Mouse (Mus musculus) T-cell, adult 2 months (primary cell): Measurements from ENCODE around the gene Acap2.

Source experiments
- DNase-seq: peaks from one replicate; pipeline ENCODE4 v3.0.0; 2022; ENCODE audit warnings: low spot score

Acap2 gene

DNA sequence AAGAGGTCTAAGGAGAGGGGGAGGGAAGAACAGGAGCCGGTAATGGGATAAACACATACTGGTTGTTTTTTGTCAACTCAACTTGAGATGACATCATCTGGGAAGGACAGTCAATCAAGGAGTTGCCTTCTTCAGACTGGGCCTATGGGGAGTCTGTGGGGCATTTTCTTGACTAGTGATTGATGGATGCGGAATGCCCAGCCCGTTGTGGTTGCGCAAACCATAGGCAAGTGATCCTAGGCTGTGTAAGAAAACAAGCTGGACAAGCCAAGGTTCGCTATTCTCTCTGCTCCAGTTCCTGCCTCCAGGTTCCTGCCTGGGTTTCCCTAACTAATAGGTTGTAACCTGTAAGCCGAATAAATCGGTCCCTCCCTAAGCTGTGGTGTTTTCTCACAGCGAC, 4.1 kb upstream of the Acap2 start:
- no peak for DNase-seq

DNA sequence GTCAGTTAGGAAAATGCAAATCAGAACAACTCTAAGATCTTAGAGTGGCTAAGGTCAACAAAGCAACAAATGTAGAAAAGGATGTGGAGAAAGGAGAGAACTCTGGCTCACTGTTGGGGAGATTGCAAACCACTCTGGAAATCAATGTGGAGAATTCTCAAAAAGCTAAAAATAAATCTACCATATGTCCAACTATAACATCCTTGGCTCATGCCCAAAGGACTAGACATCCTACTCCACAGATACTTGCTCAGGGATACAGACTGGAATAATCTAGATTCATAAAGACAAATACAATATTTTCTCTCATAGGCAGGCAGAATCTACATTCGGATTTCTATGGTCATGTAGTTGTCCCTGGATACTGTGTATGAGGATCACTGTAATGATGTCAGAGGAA, 3.2 kb upstream of the Acap2 start:
- no peak for DNase-seq

DNA sequence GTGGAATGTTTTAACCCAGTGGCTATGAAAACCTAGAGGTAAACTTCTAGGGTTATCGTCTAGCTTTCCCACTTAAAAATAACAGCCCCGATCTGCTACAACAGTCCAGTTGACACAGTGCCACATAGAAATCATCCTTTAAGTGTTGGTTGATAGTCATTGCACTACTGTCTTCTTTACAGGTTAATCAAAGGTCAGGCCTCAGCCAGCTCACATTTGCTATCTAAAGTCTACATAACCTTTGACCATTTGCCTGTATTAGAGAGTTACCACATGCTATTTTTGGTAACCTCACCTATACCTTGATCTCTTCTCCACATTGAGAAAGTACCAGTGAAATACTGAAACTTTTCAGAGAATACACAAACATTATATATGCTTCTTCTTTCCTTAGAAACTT, 659 bp upstream of the Acap2 start:
- no peak for DNase-seq

DNA sequence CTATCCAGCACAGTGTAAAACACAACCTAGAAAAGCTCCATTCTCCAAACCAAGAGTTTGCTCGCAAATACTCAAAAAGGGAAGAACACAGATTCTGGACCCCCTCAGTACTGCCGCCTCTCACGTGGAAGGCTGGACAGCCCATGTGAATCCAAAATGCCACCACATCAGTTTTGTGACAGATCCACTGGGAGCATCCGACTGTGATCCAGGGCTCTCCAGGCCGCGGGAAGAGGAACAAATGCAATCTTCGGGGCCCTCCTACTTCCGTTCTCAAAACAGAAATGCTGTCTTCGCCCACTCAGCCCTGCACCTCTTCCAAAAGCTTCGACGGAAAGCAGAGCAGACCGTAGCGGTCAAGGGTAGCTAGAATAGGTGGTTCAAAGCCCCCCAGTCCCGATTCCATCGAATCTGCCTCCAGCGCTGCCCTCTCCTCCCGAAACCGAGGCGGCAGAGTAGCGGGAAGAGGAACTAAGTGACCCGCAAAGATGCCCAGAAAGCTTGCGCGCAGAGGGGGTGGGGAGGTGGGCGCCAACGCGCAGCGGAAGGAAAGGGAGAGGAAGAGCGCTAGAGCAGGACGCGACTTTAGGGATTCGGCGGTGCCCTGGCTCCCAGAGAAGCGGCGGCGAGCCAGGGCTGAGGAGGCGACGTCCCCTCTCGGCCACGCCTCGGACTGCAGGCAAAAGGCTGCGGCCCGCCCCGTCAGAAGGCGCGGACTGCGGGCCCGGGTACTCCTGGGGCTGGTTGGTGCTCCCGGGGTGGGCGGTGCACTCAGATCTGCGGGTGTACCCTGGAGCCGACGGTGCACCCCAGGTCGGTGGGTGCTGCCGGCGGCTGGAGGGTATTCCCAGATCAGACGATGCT, 887 bp downstream of the Acap2 start:
- peak; percentile 42 for DNase-seq

DNA sequence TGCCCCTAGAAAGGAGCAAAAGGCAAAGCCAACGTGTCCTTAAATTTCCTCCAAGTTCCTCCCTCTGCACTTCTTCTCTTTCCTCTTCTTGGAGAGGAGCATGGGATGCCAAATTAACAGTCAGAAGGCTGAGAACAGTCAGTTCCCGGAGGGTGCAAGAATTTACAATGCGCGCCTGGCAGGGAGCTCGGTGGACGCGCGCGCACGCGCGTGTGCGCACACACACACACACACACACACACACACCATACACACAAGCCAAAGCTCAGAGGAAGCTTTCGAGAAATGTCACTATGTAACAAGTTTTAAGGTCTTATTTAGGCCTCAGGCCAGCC, 1.5 kb downstream of the Acap2 start:
- DNase-seq, result no peak

DNA sequence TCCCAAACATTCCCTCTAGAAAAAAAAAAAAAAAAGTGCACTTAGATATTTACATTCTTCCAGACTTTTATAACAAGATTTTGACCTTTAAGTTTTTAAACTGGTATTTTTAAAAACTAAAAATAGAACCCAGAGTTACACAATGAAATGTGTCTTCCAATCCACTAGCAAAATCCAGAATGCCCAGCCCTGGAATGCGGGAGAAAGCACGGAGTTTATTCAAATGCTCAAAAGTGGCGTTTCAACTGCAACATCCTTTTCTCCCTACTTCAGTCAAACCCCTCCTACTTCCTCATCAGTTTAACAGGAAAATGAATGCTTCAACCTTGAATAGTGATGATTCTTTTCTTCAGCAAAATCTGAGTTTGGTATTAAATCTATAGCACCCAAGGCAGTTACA, 4.1 kb downstream of the Acap2 start:
- no peak for DNase-seq

DNA sequence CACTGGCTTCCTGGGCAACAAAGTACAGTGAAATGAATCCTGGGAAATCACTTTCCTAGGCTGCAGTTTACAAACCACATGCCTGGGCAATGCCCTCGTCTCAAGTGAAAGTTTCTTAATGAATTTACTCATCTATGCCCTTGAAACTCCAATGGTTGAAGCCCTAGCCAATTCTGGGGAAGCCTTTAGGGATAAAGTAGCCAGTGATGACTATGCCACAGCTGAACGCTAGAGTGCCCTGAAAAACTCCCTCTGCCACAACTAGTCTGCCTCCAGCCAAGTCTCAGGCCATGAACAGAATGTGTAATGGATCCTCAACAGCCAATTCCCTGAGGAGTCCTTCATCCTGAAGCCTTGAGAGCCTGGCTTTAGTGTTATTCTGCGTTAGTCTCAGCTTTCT, 8.5 kb downstream of the Acap2 start:
- DNase-seq, result no peak

DNA sequence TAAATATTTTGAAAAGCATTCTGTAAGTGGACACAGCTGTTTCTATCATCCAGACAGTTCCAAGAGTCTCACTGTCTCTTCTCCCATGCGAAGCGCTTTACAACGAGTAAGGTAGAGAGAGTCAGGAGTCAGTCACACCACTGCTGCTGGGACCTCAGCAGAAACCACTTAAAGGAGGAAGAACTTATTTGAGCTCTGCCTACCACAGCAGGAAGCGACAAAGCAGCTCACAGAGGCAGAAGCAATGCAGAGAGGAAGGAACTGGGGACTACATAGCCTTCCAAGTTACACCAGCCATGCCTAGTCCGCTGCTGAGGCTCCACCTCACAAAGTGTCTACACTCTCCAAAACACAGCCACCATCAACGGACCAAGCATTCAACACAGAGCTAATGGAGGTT, 9.2 kb downstream of the Acap2 start:
- DNase-seq, result peak; percentile 74

DNA sequence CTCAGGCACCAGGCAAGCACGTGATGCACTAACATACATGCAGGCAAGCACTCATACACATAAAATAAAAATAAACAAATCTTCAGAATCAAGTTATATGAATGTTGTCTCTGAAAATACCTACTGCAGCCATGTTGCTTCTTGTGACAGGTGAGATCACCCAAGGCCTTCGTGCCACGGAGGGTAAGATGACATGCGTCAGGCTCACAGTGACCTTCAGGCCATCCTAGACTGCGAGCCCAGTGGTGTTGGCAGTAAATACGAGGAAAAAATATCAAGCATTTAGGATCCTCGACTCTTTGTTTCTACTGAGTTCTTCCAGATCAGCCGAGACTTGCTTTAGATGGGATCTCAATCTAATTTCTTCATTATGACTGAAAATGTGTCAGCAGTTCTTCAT, 10.6 kb downstream of the Acap2 start:
- DNase-seq, result no peak

DNA sequence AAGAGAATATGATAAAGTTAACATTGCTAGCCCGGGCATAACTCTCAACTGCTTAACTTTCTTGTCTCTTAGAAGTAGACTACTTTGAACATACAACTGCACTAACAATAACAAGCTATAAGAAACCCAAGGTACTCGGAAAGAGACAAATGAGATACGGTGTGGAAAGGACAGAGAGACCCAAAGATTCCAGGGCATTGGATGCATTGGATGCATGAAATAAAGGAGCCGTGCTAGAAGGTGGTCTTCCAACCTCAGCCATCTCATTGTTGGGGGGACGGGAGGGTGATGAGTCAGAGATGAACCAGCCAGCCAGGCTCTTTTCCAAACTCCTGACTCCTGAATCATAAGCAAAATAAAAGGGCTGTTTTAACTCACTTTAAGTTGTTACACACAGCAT, 11.8 kb downstream of the Acap2 start:
- DNase-seq, result no peak

DNA sequence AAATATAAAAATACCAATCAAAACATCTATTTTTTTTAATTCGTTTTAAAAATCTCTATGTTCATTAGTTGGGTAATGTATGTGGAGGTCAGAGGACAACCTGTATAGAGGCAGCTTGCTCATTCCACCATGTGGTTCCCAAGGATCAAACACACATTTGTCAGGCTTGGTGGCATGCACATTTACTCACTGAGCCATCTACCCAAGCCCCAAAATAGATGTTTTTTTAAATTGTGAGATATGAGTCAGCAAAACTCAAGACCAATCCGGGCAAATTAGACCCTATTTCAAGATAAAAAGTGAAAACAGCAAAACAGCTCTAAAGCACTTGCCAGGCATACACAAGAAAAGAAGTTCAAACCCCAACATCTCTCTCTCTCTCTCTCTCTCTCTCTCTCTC, 12.2 kb downstream of the Acap2 start:
- no peak for DNase-seq

DNA sequence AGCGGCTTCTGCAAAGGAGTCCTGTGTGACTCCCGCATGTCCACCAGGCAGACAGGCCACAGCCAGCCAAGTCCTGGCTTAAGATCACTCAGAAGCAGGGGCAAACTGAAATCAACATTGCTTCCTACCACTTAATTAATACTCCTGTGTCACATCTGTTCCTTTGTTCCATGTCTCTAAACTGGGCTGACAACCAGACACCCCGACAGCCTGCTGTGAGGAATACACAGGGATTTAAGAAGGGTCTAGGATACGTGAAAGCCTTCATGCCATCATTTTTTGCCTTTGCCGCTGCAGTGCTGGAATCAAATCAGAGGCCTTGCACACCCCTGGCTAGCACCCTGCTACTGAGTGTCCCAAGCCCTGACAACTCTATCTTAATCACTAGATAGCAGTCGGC, 12.8 kb downstream of the Acap2 start:
- no peak for DNase-seq

DNA sequence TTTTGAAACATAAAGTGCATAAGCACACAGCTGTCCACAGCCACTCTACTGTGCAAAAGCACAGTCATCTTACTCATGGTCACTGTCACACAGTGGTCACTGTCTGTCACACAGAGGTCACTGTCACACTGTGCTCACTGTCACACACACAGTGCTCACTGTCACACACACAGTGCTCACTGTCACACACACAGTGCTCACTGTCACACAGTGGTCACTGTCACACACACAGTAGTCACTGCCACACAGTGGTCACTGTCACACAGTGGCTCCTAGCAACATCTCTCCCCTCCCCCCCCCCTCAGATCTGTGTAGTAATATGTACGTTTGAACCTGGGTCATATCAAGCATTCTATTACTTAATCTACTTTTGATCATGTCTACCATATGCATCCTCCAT, 13.9 kb downstream of the Acap2 start:
- no peak for DNase-seq

DNA sequence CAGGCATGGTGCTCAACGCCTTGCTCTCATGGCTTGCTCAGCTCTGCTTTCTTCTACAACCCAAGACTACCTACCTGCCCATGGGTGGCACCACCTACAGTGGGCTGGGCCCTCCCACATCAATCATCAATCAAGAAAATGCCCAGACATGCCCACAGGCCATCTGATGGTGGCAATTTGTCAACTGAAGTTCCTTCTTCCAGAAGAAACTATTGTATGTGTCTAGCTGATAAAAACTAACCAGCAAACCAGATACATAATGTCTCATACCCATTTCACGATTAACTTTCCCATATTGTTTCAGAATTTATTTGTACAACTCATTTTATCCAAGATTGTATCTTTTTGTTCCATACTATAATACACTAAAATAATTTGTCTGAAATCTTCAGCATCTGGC, 15.3 kb downstream of the Acap2 start:
- no peak for DNase-seq

DNA sequence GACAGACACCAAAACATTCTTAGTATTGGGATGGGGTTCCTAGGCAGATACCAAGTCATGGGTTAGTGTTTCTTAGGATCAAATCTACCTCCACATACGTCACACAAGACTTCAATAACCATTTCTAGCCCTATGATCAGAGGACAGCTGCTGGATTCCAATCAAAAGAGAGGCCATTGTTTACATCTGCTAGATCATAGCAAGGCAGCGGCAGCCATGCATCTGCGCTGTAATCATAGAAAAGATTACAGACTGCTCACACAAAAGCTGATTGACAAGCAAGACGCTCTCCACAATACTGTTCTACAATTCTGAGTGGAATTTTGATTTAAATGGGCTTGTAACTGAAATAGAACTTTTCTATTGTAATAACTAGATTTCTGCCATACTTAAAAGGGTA, 16.3 kb downstream of the Acap2 start:
- DNase-seq, result no peak

DNA sequence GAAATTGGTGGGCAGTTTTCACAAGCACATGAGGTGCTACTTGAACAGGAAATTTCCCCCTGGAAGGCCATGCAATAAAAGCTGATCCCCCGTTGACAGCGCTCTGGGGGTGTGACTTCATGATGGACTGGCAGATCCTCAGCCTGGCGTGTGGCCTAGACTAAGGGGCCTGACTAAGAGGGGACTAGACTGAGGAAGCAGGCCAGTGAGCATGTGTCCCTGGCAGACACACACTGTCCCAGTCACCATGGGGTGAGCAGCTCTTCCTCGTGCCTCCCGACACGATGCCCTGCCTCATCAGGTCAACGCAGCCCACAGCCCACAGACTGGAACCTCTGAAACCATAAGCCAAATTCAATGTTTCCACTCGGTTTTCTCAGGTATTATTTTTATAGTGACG, 18.5 kb downstream of the Acap2 start:
- DNase-seq, result no peak

DNA sequence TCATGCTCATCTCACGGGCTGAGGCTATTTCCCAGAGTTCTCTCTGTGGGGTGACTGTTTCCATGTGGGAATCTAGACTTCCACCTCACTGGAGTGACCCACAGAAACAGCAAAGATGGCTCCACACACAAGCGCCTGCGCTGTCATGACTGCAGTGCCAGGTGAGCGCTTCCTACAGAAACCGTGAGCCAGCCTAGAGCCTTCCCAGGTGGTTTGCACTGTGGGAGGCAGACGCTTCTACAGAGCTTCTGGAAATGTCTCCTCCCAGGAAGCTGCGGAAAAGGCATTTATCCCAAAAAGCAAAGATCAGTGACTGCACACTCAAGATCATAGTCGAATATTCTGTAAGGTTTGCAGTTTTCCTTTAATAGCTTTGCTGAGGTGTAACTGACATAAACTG, 20.2 kb downstream of the Acap2 start:
- DNase-seq, result no peak

DNA sequence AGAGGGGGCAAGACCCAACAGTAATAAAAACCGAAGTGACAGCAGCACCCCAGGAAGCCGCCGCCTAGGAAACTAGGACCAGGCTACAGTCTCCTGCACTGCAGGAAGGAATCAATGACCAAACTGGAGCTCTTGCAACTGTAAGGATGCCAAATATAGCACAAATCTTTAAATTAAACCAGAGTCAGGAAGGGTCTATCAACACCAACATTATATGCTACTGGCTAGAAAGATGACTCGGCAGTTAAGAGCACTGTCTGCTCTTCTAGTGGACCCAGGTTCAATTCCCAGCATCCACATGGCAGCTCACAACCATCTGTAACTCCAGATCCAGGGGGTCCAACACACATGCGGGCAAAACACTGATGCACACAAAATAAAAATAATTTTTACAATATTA, 21.7 kb downstream of the Acap2 start:
- DNase-seq, result no peak

DNA sequence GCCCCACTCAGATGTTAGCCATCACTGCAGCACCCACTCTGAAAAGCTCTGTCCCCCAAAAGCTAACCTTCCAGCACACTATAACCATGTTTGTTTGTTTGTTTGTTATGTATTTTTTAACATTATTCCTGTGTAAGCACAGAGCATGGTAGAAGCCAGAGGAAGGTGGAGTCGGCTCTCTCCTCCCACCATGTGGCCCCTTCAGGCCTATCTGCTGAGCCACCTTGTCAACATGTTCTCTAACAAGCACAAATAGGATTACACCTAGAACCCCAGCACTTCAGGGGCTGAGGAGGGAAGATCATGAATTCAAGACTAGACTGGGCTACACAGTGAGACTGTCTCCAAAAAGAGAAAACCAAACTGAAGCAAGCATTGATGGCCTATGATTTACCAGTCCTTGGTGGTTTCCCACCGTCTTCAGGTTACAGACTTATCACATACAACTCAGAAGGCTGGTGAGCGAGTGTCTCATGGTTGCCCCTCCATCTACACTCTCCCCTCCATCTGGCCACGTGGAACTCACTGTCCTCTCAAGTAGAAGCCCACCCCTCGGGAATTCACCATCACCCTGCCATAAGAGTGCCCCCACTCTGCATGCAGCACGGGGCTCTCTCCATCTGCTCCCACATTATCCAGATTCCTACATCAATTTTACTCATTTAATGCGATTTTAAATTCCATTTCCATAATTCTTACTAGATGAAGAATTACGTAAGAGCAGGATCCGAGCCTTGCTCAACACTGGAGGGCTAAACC, 26.0 kb downstream of the Acap2 start:
- no peak for DNase-seq

DNA sequence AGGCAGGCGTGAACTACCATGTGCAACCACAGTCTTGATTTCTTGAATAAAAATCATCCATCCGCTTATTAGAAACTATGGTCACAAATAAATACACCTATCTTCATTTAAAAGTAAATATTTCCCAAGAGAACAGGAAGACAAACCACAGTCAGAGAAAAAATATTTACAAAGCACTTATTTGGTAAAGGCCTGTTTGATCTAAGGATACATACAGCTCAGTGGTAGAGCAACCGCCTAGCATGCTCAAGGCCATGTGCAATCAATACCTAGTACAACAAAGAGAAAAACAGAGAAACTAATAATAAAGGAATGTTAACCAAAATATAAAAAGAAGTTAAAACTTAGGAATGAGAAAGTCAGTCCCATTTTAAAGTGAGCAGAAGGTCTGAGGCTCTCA, 28.8 kb downstream of the Acap2 start:
- no peak for DNase-seq

DNA sequence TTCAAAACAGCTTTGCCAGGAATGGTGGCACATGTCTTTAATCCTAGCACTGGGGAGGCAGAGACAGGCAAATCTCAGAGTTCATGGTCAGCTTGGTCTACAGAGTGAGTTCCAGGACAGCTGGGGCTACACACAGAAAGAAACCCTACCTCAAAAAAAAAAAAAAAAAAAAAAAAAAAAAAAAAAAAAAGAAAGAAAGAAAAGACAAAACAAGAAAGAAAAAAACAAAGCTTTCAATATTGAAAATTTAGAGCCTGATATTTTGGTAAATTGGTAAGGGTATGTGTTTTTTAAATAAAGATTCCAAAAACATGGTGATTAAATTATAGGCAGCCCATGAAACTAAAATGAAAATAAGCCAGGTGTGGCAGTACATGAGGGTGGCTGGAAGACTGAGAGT, 29.6 kb downstream of the Acap2 start:
- no peak for DNase-seq

DNA sequence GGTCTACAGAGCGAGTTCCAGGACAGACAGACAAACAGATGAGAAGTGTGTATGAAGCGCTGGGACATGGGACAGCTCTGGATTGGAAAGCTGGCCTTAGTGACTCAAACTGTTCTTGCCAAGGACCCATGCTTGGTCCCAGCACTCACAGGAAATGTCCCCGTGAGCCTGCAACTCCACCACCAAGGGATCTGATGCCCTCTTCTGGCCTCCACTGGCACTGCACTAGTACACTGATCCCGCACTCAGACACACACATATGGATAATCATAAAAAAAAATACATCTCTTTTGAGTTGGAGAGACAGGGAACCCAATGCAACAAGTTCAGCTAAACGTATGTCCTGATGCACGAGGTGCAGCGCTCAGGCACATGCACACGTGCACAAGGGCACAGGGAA, 30.7 kb downstream of the Acap2 start:
- peak; percentile 18 for DNase-seq

DNA sequence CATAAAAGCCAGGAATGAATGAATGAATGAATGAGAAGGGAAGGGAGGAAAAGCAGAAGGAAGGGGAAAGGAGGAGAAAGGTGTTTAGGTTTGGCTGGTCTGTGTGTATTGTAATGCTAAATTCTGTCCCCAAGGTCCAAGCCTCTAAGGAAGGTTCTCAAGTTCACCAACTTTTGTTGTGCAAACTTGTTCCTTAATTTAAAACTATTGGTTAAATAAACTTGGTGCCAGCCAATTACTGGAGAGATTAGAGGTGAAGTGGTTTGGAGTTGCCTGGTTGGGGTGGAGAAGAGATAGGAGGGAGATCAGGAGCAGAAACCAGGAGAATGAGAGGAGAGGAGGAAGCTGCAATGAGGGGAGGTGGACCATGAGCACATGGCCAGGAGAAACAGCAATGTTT, 31.4 kb downstream of the Acap2 start:
- DNase-seq, result no peak

DNA sequence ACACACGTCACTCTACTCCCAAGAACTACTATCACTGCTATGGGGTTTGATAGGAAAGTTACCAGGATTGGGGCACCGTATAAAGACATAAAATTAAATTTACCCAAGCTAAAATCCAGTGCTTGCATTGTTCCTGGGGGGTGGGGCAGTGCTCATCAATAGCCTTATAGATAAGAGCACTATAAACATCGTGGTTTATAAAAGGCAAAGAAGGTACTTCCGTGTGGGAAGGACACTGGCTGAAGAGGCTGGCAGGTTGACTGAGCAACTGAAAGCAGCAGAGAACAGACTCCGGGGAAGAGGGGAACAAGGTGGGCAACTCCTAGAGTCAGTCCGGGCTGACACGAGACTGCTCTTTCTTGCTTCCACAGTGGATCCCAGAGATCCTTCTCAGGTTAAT, 33.1 kb downstream of the Acap2 start:
- DNase-seq, result no peak
